Mouse (Mus musculus) lung, embryonic 15.5 days (tissue): ENCODE measurements around the gene Ppm1j. TPM values are rescaled to one million over a fixed set of nuclear protein-coding genes. Genes with fewer than 3 reads are reported as not detected.
"Not testable (repeated sequence)": the region's sequence is repeated elsewhere in the genome, so short reads cannot be mapped to it uniquely, and the experiment has no call there.

Source experiments
- ATAC-seq: fragments of 200-750 bp; cut with Nextera tagmentation; 2 replicates; pipeline ENCODE4 v1.8.0; 2017; ENCODE audit warnings: moderate number of reproducible peaks, borderline replicate concordance; ENCODE audit not compliant: low FRiP score, low TSS enrichment; ENCODE audit errors: extremely low read depth
- H3K27ac ChIP-seq: fragments of 300-500 bp; sonication (generic); 2 replicates; pipeline ENCODE4 v1.5.1; 2015; ENCODE audit warnings: moderate library complexity, mild to moderate bottlenecking, inconsistent platforms
- H3K27me3 ChIP-seq: fragments of 300-500 bp; sonication (generic); 2 replicates; pipeline ENCODE4 v1.6.1; 2015; ENCODE audit warnings: inconsistent platforms
- H3K36me3 ChIP-seq: fragments of 300-500 bp; sonication (generic); 2 replicates; pipeline ENCODE4 v1.6.1; 2015; ENCODE audit warnings: inconsistent platforms
- H3K4me1 ChIP-seq: fragments of 300-500 bp; sonication (generic); 2 replicates; pipeline ENCODE4 v1.6.1; 2015; ENCODE audit warnings: inconsistent platforms
- H3K4me2 ChIP-seq: fragments of 300-500 bp; sonication (generic); 2 replicates; pipeline ENCODE4 v1.6.1; 2015; ENCODE audit warnings: inconsistent platforms, mild to moderate bottlenecking, moderate library complexity
- H3K4me3 ChIP-seq: fragments of 300-500 bp; sonication (generic); 2 replicates; pipeline ENCODE4 v1.5.1; 2015; ENCODE audit warnings: mild to moderate bottlenecking, inconsistent platforms
- H3K9ac ChIP-seq: fragments of 300-500 bp; sonication (generic); 2 replicates; pipeline ENCODE4 v1.6.1; 2015; ENCODE audit warnings: inconsistent platforms
- H3K9me3 ChIP-seq: fragments of 300-500 bp; sonication (generic); 2 replicates; pipeline ENCODE4 v1.6.1; 2016; ENCODE audit warnings: inconsistent platforms
- WGBS: fragments of 180-500 bp; shearing (Covaris S2); methylation state at CpG from one replicate; pipeline ENCODE4 v1.1.7; 2015; 5-methylcytosine and 5-hydroxymethylcytosine counted together
- polyA plus RNA-seq: library from polyadenylated mRNA; unstranded; fragments of >200 nt; fragmentation: Nextera tagmentation; extraction: Ambion mirVana; gene quantifications from 2 replicates; pipeline ENCODE4 v1.2.1, GENCODE M21; 2015

Gene Ppm1j
- polyA plus RNA-seq, 1 experiment from 2014 or later, result 6.0 TPM

- H3K4me1 ChIP-seq, result peaks cover 59% of the 10 kb centered on the region
- no peak overlapping the region for H3K9ac ChIP-seq
- no peak overlapping the region for H3K4me3 ChIP-seq
- peak overlapping the region; percentile 90 for H3K27ac ChIP-seq
- ATAC-seq, result no peak
- WGBS, result 61% methylated on average over 15 of the region's 15 CpGs
- H3K9me3 ChIP-seq, result no peaks in the 10 kb centered on the region
- no peak overlapping the region for H3K4me2 ChIP-seq
- H3K27me3 ChIP-seq, result no peaks in the 10 kb centered on the region
- H3K36me3 ChIP-seq, result peaks cover 60% of the 10 kb centered on the region
These were observed 14.9 kb downstream of the Ppm1j start for GRCm38 (mm10) chr3:104795661-104796340.

- H3K9me3 ChIP-seq, result no peaks in the 10 kb centered on the region
- no peak overlapping the region for H3K9ac ChIP-seq
- peaks cover 68% of the 10 kb centered on the region for H3K36me3 ChIP-seq
- no peak for ATAC-seq
- H3K27ac ChIP-seq, result peak overlapping the region; percentile 90; the same call in 1 of the 2 replicates
- no peak overlapping the region for H3K4me3 ChIP-seq
- H3K4me2 ChIP-seq, result no peak overlapping the region
- 62% methylated on average over 15 of the region's 15 CpGs for WGBS
- peaks cover 52% of the 10 kb centered on the region for H3K4me1 ChIP-seq
- no peaks in the 10 kb centered on the region for H3K27me3 ChIP-seq
These were observed 15.7 kb downstream of the Ppm1j start for GRCm38 (mm10) chr3:104796430-104797082.

GRCm38 (mm10) chr3:104800681-104801080 lies 19.8 kb downstream of the Ppm1j start:
- Histone ChIP-seq H3K9me3 (no peaks in the 10 kb centered on the region), H3K27me3 (no peaks in the 10 kb centered on the region), H3K36me3 (peaks cover 75% of the 10 kb centered on the region), H3K4me1 (peaks cover 12% of the 10 kb centered on the region; the same call in 1 of the 2 replicates), H3K9ac (no peak overlapping the region), H3K27ac (no peak overlapping the region), H3K4me3 (no peak overlapping the region), H3K4me2 (no peak overlapping the region)
- 94% methylated on average over 11 of the region's 11 CpGs for WGBS
- ATAC-seq, result no peak

GRCm38 (mm10) chr3:104801481-104801880 lies 20.6 kb downstream of the Ppm1j start:
- H3K27me3 ChIP-seq, result no peaks in the 10 kb centered on the region
- H3K36me3 ChIP-seq, result peaks cover 68% of the 10 kb centered on the region
- no peak overlapping the region for H3K9ac ChIP-seq
- no peaks in the 10 kb centered on the region for H3K9me3 ChIP-seq
- peaks cover 4% of the 10 kb centered on the region; the same call in 1 of the 2 replicates for H3K4me1 ChIP-seq
- no peak overlapping the region for H3K27ac ChIP-seq
- ATAC-seq, result no peak
- H3K4me3 ChIP-seq, result no peak overlapping the region
- WGBS, result 88% methylated on average over 6 of the region's 6 CpGs
- no peak overlapping the region for H3K4me2 ChIP-seq

- H3K4me3 ChIP-seq, result no peak overlapping the region
- H3K9me3 ChIP-seq, result no peaks in the 10 kb centered on the region
- WGBS, result 93% methylated on average over 10 of the region's 10 CpGs
- H3K27me3 ChIP-seq, result no peaks in the 10 kb centered on the region
- peaks cover 47% of the 10 kb centered on the region for H3K36me3 ChIP-seq
- ATAC-seq, result no peak
- no peak overlapping the region for H3K27ac ChIP-seq
- no peak overlapping the region for H3K4me2 ChIP-seq
- H3K4me1 ChIP-seq, result no peaks in the 10 kb centered on the region
- no peak overlapping the region for H3K9ac ChIP-seq
These were observed 23.5 kb downstream of the Ppm1j start for GRCm38 (mm10) chr3:104804312-104804711.

- WGBS, result 66% methylated on average over 9 of the region's 9 CpGs
- Histone ChIP-seq H3K4me1 (no peaks in the 10 kb centered on the region), H3K9ac (no peak overlapping the region), H3K27me3 (no peaks in the 10 kb centered on the region), H3K9me3 (no peaks in the 10 kb centered on the region), H3K27ac (no peak overlapping the region), H3K36me3 (peaks cover 35% of the 10 kb centered on the region), H3K4me2 (no peak overlapping the region), H3K4me3 (no peak overlapping the region)
- no peak for ATAC-seq
These were observed 24.7 kb downstream of the Ppm1j start for GRCm38 (mm10) chr3:104805539-104805938.

GRCm38 (mm10) chr3:104811752-104812151 lies 30.9 kb downstream of the Ppm1j start:
- Histone ChIP-seq H3K9me3 (no peaks in the 10 kb centered on the region), H3K4me1 (peaks cover 17% of the 10 kb centered on the region), H3K9ac (no peak overlapping the region), H3K4me2 (no peak overlapping the region), H3K27ac (no peak overlapping the region), H3K27me3 (no peaks in the 10 kb centered on the region), H3K4me3 (no peak overlapping the region), H3K36me3 (no peaks in the 10 kb centered on the region; the same call in 1 of the 2 replicates)
- 35% methylated on average over 3 of the region's 3 CpGs for WGBS
- ATAC-seq, result no peak

GRCm38 (mm10) chr3:104812254-104812653 lies 31.4 kb downstream of the Ppm1j start:
- ATAC-seq, result no peak
- H3K27ac ChIP-seq, result no peak overlapping the region
- 88% methylated on average over 4 of the region's 4 CpGs for WGBS
- no peak overlapping the region for H3K4me2 ChIP-seq
- H3K4me3 ChIP-seq, result no peak overlapping the region
- no peaks in the 10 kb centered on the region for H3K9me3 ChIP-seq
- H3K36me3 ChIP-seq, result no peaks in the 10 kb centered on the region; the same call in 1 of the 2 replicates
- peaks cover 22% of the 10 kb centered on the region for H3K4me1 ChIP-seq
- no peaks in the 10 kb centered on the region for H3K27me3 ChIP-seq
- no peak overlapping the region for H3K9ac ChIP-seq

GRCm38 (mm10) chr3:104813227-104813626 lies 32.4 kb downstream of the Ppm1j start:
- not testable (repeated sequence) for ATAC-seq, H3K36me3 ChIP-seq, H3K27me3 ChIP-seq, H3K9ac ChIP-seq, H3K4me3 ChIP-seq, H3K9me3 ChIP-seq, H3K27ac ChIP-seq, H3K4me2 ChIP-seq
- WGBS, result 90% methylated on average over 7 of the region's 7 CpGs
- H3K4me1 ChIP-seq, result peaks cover 22% of the 10 kb centered on the region

GRCm38 (mm10) chr3:104814746-104815145 lies 33.9 kb downstream of the Ppm1j start:
- Histone ChIP-seq H3K27ac (no peak overlapping the region), H3K9ac (no peak overlapping the region), H3K4me3 (no peak overlapping the region), H3K27me3 (no peaks in the 10 kb centered on the region), H3K4me1 (peaks cover 33% of the 10 kb centered on the region), H3K9me3 (no peaks in the 10 kb centered on the region), H3K4me2 (no peak overlapping the region), H3K36me3 (no peaks in the 10 kb centered on the region; the same call in 1 of the 2 replicates)
- ATAC-seq, result no peak
- 100% methylated on average over 1 of the region's 1 CpGs for WGBS

- no peak for ATAC-seq
- no peak overlapping the region for H3K9ac ChIP-seq
- peaks cover 33% of the 10 kb centered on the region for H3K4me1 ChIP-seq
- no peaks in the 10 kb centered on the region for H3K27me3 ChIP-seq
- H3K9me3 ChIP-seq, result no peaks in the 10 kb centered on the region
- H3K4me2 ChIP-seq, result no peak overlapping the region
- no peaks in the 10 kb centered on the region; the same call in 1 of the 2 replicates for H3K36me3 ChIP-seq
- WGBS, result 84% methylated on average over 2 of the region's 2 CpGs
- no peak overlapping the region for H3K4me3 ChIP-seq
- no peak overlapping the region for H3K27ac ChIP-seq
These were observed 34.5 kb downstream of the Ppm1j start for GRCm38 (mm10) chr3:104815346-104815745.

- H3K9me3 ChIP-seq, result no peaks in the 10 kb centered on the region
- no peak overlapping the region for H3K4me3 ChIP-seq
- 91% methylated on average over 7 of the region's 7 CpGs for WGBS
- peaks cover under 1% of the 10 kb centered on the region; the same call in 1 of the 2 replicates for H3K36me3 ChIP-seq
- no peak for ATAC-seq
- no peak overlapping the region for H3K27ac ChIP-seq
- no peak overlapping the region for H3K9ac ChIP-seq
- no peaks in the 10 kb centered on the region for H3K27me3 ChIP-seq
- H3K4me1 ChIP-seq, result peaks cover 33% of the 10 kb centered on the region
- H3K4me2 ChIP-seq, result no peak overlapping the region
These were observed 35.3 kb downstream of the Ppm1j start for GRCm38 (mm10) chr3:104816130-104816529.
